In the genomic region with DNA sequence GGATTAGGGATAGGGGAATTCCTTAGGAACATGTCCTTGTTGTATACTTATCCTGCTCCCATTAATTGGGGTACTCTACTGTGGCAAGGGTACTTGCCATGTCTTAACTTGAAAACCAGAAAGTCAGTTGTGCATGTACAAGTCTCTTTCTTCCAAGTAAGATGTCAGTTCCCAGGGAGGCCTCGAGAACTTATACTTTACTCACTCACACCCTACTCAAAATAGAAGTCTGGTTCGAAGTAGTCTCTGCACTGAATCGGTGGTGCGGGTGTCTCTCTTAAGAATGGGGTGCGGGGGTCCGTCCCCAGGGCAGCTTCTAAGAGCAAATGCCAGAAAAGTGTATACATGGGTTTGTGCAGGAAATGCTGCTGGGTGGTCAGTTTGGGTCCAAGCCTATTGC, we compare ENCODE assay signal across 9 mouse cellular contexts. TPM values are rescaled to one million over a fixed set of nuclear protein-coding genes. Genes with fewer than 3 reads are reported as not detected.
A peak's percentile ranks its signal among the peaks of the same experiment; 100 is the strongest.
DNase-seq lines count a peak whose midpoint lies in the region; ATAC-seq and TF ChIP-seq lines count a peak whose summit lies in the region.
"Had no signal": no experiment of that assay in that cellular context is flagged by ENCODE, and none has a peak within 500 bp of the region (broad histone marks: within the 10 kb centered on the region; RNA-seq: fewer than 3 reads in every experiment).

No protein-coding gene starts in this region.

- 87% methylated on average over 6 of the region's 6 CpGs for WGBS in kidney, embryonic 15.5 days
- WGBS in liver, embryonic 14.5 days (ENCODE audit: insufficient replicate concordance) = 73% methylated on average over 6 of the region's 6 CpGs

- H3K36me3 ChIP-seq in kidney, embryonic 15.5 days = no peaks in the 10 kb centered on the region; the same call in 1 of the 2 replicates
- H3K36me3 ChIP-seq in liver, embryonic 14.5 days (replicated peaks; ENCODE audit: control insufficient read depth, insufficient read depth, low read depth) = no peaks in the 10 kb centered on the region
- H3K36me3 ChIP-seq: embryonic facial prominence, embryonic 12.5 days had no signal

- no peak for TF ChIP-seq CTCF in liver, embryonic 14.5 days (IDR thresholded peaks at IDR 0.05; ENCODE audit: low read depth)

- peak; percentile 93 for DNase-seq in kidney, adult 18-20 months
- peak; percentile 84 for DNase-seq in brain, adult 2 months (ENCODE audit: low read depth, low spot score)
- DNase-seq in frontal cortex, postnatal 14 days (ENCODE audit: low spot score in 2 of 2) = peak; percentile 83 to 99
- peak; percentile 94 to 96 for DNase-seq in kidney, postnatal 25 days
- DNase-seq in liver, embryonic 14.5 days (ENCODE audit: low read depth in 3 of 3, low spot score in 3 of 3) = peak; percentile 86 to 93 (median 90)
- peak; percentile 89 for DNase-seq in right cerebral cortex, postnatal 4 days

- no peak overlapping the region for H3K4me2 ChIP-seq in kidney, embryonic 15.5 days
- H3K4me2 ChIP-seq in liver, embryonic 14.5 days (ENCODE audit: low read depth) = no peak overlapping the region

- ATAC-seq in kidney, embryonic 15.5 days (replicated peaks; ENCODE audit: low FRiP score) = no peak
- no peak for ATAC-seq in liver, embryonic 14.5 days (ENCODE audit: insufficient read depth)
- no peak for ATAC-seq in activated CD4-positive, CD25-positive, alpha-beta regulatory T cell, adult 4 months

- H3K4me3 ChIP-seq in kidney, embryonic 15.5 days (replicated peaks) = no peak overlapping the region
- H3K4me3 ChIP-seq in liver, embryonic 14.5 days (ENCODE audit: insufficient read depth in 1 of 2, low read depth in 2 of 2, low read length in 2 of 2) = no peak overlapping the region
- H3K4me3 ChIP-seq: embryonic facial prominence, embryonic 12.5 days had no signal

- TF ChIP-seq EP300 in liver, embryonic 14.5 days (IDR thresholded peaks at IDR 0.05; ENCODE audit: low read depth) = no peak

- H3K4me1 ChIP-seq in kidney, embryonic 15.5 days = no peaks in the 10 kb centered on the region
- H3K4me1 ChIP-seq in liver, embryonic 14.5 days (replicated peaks; ENCODE audit: control insufficient read depth in 2 of 2, insufficient read depth in 2 of 2, low read length in 1 of 2) = no peaks in the 10 kb centered on the region
- H3K4me1 ChIP-seq: embryonic facial prominence, embryonic 12.5 days had no signal

- no peak overlapping the region for H3K9ac ChIP-seq in kidney, embryonic 15.5 days
- no peak overlapping the region for H3K9ac ChIP-seq in liver, embryonic 14.5 days (replicated peaks)
- H3K9ac ChIP-seq: embryonic facial prominence, embryonic 12.5 days had no signal

- no peaks in the 10 kb centered on the region for H3K27me3 ChIP-seq in kidney, embryonic 15.5 days
- H3K27me3 ChIP-seq in liver, embryonic 14.5 days (ENCODE audit: control insufficient read depth, insufficient read depth, low read length) = no peaks in the 10 kb centered on the region
- H3K27me3 ChIP-seq: embryonic facial prominence, embryonic 12.5 days had no signal

- no peaks in the 10 kb centered on the region for H3K9me3 ChIP-seq in kidney, embryonic 15.5 days (replicated peaks)
- H3K9me3 ChIP-seq in liver, embryonic 14.5 days (ENCODE audit: control insufficient read depth, low read length) = no peaks in the 10 kb centered on the region
- H3K9me3 ChIP-seq: embryonic facial prominence, embryonic 12.5 days had no signal

- no peak overlapping the region for H3K27ac ChIP-seq in kidney, embryonic 15.5 days
- no peak overlapping the region for H3K27ac ChIP-seq in liver, embryonic 14.5 days
- H3K27ac ChIP-seq: embryonic facial prominence, embryonic 12.5 days had no signal

RNA-seq across cellular contexts. Expression of gene Brox, which starts 2.1 kb away (rescaled TPM):
- 44.7 and 46.8 TPM in 2 replicates for polyA plus RNA-seq in kidney, embryonic 15.5 days (2015; fragmentation: Nextera tagmentation; extraction: Ambion mirVana)
- polyA plus RNA-seq in liver, embryonic 14.5 days (2012; rRNA removed) = 7.5 and 11.4 TPM in 2 replicates
- 17.0 and 21.1 TPM in 2 replicates for polyA plus RNA-seq in liver, embryonic 14.5 days (2014; fragmentation: Nextera tagmentation; extraction: Ambion mirVana)
- polyA plus RNA-seq in activated CD4-positive, CD25-positive, alpha-beta regulatory T cell, adult 4 months (2017; shearing (Covaris generic)) = 10 to 100 TPM; 33.8 to 43.0 TPM

RNA-seq across cellular contexts. Expression of gene Aida, which starts 2.8 kb away (rescaled TPM):
- polyA plus RNA-seq in kidney, embryonic 15.5 days (2015; fragmentation: Nextera tagmentation; extraction: Ambion mirVana) = 45.5 and 50.8 TPM in 2 replicates
- 13.2 and 18.9 TPM in 2 replicates for polyA plus RNA-seq in liver, embryonic 14.5 days (2012; rRNA removed)
- 9.1 and 10.4 TPM in 2 replicates for polyA plus RNA-seq in liver, embryonic 14.5 days (2014; fragmentation: Nextera tagmentation; extraction: Ambion mirVana)
- 10 to 100 TPM; 13.4 to 17.2 TPM for polyA plus RNA-seq in activated CD4-positive, CD25-positive, alpha-beta regulatory T cell, adult 4 months (2017; shearing (Covaris generic))
